Mouse (Mus musculus) WW6 (cell line): Measurements from ENCODE around the gene Aqp1.

ENCODE experiments used
- DNase-seq: peaks from one replicate; pipeline ENCODE4 v3.0.0-alpha.2; 2013; ENCODE audit warnings: low read depth, low spot score

Gene Aqp1

DNA sequence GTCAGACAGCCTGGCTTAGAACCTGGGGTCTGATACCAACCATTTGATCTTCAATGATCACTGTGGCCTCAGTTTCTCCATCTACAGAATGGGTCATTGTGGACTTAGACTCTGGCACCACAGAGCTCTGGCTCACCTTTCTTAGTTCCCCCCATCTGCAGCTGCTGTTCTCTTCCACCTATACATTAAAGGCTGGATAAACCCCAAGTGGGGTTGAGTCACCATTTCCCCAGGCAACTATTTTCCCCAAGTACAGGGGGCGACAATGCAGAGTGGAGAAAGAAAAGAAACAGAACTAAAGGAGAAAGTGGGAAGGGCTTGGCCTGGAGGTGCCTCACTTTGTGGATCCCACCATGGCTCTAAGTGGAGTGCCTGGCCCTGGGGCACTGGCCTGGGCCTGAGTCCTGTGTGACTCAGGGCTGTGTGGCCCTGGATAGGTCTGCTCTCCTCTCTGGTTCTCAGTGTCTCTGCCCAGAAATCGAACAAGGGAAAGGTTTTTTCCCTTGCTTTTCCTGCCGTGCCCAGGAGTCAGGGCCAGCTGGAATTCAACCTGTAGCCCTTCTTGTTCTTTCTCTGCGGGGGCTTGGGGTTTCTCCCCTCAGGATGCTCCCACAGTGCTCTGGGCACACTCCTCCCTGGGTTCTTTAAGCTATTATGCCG is 20.9 kb downstream of the Aqp1 start:
- no peak for DNase-seq

- no peak for DNase-seq
Observed at GRCm38 (mm10) chr6:55357636-55358031, 21.4 kb downstream of the Aqp1 start.

GRCm38 (mm10) chr6:55358731-55359143 is 22.5 kb downstream of the Aqp1 start:
- peak; percentile 24 for DNase-seq

DNA sequence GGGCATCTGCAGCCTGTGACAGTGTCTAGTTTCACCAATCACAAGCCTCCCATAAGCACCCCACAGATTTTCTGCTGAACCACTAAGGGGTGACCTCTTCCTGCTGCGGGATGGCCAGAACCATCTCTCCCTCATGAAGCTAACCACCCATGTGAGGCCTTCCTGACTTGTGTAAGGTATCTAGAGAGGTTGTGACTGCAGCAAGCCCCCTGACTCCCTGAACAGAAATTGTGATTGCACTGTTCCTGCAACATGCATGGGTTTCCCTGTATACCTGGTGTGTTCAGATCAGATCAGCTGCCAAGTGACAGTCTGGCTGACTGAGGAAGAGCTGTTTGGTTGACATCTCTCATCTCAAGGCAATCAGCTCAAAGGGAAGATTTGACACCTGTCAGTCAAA is 26.4 kb downstream of the Aqp1 start:
- no peak for DNase-seq

DNA sequence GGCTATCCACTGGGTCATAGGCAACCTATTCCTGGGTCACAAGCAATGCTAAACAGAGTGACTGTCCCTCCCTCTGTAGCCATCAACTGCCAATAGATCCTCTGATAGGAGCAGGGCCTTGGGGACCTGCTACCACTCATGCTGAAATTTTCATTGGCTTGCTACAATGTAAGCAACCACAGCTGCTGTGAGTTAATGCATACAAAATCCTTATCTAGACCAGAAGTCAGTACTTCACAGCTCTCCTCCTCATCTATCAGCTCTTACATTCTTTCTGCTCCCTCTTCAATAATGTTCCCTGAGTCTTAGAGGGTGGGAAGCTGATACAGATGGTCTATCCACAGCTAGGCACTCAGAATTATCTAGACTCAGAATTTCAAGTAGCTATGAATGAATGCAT is 30.9 kb downstream of the Aqp1 start:
- no peak for DNase-seq

DNA sequence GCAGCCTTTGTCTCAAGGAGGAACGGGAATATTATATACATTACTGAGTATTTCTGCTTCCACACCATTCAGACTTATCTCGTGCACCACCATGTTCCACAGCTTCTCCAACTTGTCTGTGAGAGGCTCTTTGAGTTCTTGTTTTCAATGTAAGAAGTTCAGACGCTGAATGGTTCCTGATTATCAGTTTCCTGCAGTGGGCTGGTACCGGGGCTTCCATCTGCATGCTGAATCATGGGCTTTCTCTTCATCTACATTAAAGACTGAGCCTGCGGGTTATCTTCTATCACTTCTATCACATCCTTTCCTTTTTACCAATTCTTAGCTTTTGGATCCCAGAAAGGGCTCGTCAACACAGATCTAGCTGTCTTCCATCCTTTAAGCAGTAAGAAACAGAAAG is 34.6 kb downstream of the Aqp1 start:
- no peak for DNase-seq

GRCm38 (mm10) chr6:55376076-55376475 is 39.8 kb downstream of the Aqp1 start, which contains the start of gene Ghrhr:
Gene Ghrhr, plus strand, starts transcription at chr6:55376295.
- no peak for DNase-seq

DNA sequence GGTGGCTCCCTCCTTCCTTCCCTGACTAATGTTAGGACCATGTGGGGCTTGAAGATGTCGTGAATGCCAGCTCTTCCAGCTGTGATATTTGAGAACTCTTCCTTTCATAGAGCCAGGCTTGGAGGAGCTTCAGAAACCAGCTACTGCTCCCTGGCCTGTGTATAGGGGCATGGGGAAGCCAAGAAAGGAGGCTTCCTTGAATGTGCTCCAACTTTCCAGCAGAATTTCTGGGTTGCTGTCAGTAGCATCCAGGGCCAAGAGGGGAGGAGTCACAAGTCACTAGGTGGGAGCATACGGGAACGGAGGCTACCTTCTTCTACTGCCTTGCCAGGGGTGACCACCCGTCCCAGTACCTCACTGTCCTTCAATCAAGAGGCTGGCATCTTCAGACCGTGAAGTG is 40.3 kb downstream of the Aqp1 start:
- DNase-seq, result no peak

DNA sequence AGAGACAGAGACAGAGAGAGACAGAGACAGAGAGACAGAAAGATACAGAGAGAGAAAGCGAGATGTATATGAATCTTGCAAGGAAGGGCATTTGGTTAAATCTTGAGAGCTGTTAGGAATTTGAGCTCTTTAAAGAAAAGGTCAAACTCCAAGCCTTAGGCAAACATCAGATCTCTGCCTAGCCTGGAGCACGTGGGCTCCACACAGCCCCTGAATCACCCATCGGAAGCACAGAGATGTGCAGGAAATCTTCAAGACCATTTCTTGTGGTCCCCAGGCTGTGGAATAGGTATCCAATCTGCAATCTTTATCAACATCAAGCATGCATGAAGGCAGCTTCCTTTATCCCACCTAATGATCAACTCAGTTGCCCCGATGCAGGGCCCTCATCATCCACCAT is 41.2 kb downstream of the Aqp1 start:
- no peak for DNase-seq

DNA sequence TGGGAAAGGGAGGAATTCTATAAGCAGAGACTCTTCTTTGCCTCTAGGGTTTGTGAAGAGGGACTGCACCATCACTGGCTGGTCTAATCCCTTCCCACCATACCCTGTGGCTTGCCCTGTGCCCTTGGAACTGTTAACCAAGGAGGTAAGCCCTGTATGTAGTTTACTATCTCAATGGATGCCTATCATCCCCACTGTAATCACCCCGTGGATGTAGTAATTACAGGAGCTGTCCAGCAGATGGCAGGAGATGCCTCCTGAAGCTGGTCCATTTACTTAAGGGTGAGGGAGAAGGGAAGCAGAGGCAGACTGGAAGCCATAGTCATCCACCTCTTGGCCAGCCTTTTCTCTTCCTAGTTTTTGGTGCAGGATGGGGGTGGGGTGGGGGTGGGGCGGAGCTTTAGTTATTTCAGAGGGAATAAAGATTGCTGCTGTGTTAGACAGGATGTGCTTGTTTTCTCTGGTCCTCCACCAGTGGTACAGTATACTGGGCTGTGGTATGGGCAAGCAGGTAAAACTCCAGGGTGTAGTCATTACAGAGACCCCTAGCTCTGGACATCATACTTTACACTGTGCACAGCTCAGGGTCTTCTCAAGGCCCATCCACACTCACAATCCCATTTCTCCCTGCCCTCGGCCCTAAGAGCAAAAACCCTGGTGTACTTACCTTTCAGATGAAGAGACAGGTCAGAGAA is 43.6 kb downstream of the Aqp1 start:
- no peak for DNase-seq

GRCm38 (mm10) chr6:55381966-55382365 is 45.7 kb downstream of the Aqp1 start:
- no peak for DNase-seq

- DNase-seq, result no peak
Observed at GRCm38 (mm10) chr6:55383897-55384296, 47.7 kb downstream of the Aqp1 start.

DNA sequence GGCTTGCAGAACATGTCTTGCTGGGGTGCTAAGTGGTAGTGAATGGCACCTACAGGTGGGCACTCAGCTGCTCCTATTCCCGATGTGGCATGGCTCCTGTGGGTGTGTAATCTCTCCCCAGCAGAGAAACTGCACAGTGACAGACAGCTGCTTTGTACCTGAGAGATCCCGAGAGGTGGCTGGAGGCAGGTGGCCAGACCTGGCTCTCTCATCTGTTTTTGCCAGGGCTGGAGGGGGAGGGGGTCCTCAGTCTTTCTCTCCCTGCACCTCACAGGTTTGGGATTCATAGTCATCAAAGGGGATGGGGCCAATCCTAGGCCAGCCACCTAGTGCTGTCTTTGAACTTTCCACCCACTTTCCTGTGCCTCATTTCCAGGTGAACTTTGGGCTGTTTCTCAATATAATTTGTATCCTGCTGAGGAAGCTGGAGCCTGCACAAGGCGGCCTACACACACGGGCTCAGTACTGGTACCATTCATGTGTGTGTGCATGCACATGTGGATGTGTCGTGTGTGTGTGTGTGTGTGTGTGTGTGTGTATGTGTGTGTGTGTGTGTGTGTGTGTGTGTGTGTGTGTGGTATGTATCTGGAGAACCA is 48.2 kb downstream of the Aqp1 start:
- DNase-seq, result no peak

- DNase-seq, result no peak
Observed at GRCm38 (mm10) chr6:55388546-55389169, 52.4 kb downstream of the Aqp1 start.

DNA sequence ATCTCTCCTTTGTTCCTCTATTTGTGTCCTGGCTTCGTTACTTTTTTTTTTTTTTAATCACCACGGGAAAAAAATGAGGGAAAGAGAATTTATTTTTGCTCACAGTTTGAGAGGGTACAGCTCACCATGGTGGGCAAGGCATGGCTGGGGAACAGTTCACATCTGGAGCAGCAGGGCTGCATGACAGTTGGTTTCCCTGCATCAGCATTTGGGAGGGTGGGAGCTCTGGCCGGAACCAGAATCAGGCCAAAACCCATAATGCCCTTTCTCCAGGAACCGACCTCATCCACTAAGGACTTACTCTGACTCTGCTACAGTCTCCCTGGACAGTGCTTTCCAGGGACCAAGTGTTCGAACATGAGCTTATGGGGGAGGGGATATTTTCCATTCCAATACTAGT is 53.1 kb downstream of the Aqp1 start:
- no peak for DNase-seq

- DNase-seq, result no peak
Observed at GRCm38 (mm10) chr6:55391814-55392213, 55.6 kb downstream of the Aqp1 start.

GRCm38 (mm10) chr6:55392453-55392852 is 56.2 kb downstream of the Aqp1 start:
- peak; percentile 20 for DNase-seq

DNA sequence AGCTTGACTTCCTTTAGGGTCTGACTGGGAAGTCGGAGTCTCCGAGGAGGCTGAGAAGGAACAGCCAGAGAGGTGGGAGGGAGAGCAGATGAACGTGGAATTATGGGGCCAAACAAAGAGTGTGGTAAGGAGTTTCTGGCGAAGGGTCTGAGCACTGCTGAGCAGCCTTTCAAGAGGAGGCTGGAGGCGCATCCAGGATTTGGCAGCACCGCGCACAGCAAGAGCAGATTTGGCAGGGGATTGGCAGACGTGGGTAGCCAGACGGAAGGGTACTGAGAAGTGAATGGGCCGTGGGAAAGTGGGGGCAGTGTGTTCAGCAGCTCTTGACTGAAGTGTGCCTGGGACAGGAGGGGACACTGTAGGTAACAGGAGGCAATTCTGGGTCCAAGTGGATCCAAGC is 58.6 kb downstream of the Aqp1 start:
- no peak for DNase-seq

DNA sequence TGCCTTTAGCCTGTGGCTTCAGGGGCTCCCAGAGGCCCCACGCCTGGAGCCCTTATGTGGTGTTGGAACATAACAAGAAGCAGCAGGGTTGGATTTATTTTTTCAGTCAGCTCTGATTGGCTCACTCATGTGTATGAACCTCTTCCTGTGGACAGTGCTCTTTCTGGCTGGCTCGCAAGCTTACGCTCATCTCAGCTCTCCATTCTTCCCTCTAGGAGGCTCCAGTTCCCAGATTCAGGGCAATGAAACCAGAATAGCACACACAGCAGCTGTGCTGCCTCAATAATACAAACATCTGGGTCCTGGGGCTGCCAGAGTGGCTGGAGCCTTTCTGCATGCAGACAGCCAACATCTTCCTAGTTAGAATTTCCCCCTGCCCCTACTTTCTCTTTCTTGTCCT is 59.9 kb downstream of the Aqp1 start:
- DNase-seq, result no peak

DNA sequence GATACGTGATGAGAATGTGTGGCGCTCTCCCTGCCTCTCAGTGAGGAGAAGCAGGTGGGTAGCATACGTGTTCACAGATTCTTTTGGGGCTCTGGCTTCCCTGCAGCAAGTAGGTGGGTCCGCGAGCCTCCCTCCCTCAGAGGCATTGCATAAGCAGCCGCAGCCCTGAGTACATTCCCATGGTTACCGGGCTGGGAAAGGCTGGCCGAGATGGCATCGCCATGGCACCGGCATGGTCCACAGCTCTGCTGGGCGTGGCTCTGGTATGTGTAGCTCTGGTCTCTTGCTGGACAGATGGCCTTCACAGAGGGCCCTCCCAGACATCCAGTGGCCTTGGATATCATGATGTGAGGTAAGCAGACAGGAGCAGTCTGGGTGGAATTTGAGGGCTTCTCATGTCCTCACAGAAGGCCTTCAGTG is 60.4 kb downstream of the Aqp1 start:
- DNase-seq, result no peak
